Mouse (Mus musculus) bone marrow, adult 2 months (tissue): ENCODE results near the gene Apoa2. TPM values are rescaled to one million over a fixed set of nuclear protein-coding genes. Genes with fewer than 3 reads are reported as not detected.
"Not testable (repeated sequence)": the region's sequence is repeated elsewhere in the genome, so short reads cannot be mapped to it uniquely, and the experiment has no call there.

Experiments
- H3K27ac ChIP-seq: fragments of 200-500 bp; 2 replicates; pipeline ENCODE4 v1.5.1; 2012; ENCODE audit warnings: low read depth, mild to moderate bottlenecking, control low read depth, inconsistent platforms, low read length; ENCODE audit not compliant: control insufficient read depth, poor library complexity, insufficient read depth
- H3K4me1 ChIP-seq: fragments of 200-500 bp; 2 replicates; pipeline ENCODE4 v1.6.1; 2011; ENCODE audit warnings: low read length; ENCODE audit not compliant: control insufficient read depth, insufficient read depth
- H3K4me3 ChIP-seq: fragments of 200-500 bp; replicated peaks from 2 replicates; pipeline ENCODE3; 2011; ENCODE audit warnings: mild to moderate bottlenecking, low read depth, low read length, control low read depth; ENCODE audit not compliant: control insufficient read depth
- CTCF ChIP-seq: fragments of 200-500 bp; IDR thresholded peaks from 2 replicates; pipeline ENCODE4 v1.5.1; 2011; ENCODE audit warnings: low read length, control low read depth; ENCODE audit not compliant: control insufficient read depth, insufficient read depth
- POLR2A ChIP-seq: fragments of 200-500 bp; IDR thresholded peaks from 2 replicates; pipeline ENCODE4 v1.6.1; 2011; ENCODE audit warnings: low read depth, mild to moderate bottlenecking, control low read depth, low read length, borderline replicate concordance; ENCODE audit not compliant: control insufficient read depth
- WGBS: fragments of 180-500 bp; shearing (Covaris S2); methylation state at CpG from one replicate; pipeline ENCODE4 v1.1.7; 2018; 5-methylcytosine and 5-hydroxymethylcytosine counted together
- polyA plus RNA-seq: library from polyadenylated mRNA; stranded (reverse); fragments of >200 nt; gene quantifications from 2 replicates; pipeline ENCODE4 v1.2.4, GENCODE M21; 2011; ENCODE audit warnings: low replicate concordance; ENCODE audit not compliant: missing spikeins, insufficient read depth, insufficient read length

The Apoa2 gene
- polyA plus RNA-seq, 1 experiment: 203 TPM

DNA sequence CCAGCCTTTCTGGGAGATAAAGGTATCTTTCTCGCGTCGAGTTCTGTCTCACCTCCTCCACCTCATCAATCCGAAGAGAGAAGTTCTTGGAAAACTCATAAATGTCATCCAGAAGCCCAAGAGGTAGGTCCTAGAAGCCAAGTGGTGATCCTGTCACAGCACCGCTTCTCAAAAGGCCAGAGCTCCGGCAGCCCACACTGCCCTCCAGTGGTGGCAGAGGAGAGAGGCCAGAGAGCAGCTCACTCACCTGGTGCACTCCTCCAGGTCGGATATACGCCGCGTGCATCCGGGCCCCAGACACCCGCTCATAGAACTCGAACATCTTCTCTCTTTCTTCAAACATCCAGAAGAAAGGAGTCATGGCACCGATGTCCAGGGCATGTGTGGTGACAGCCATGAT lies 13.6 kb downstream of the Apoa2 start:
- no peak overlapping the region for H3K27ac ChIP-seq
- TF ChIP-seq POLR2A: no peak
- TF ChIP-seq CTCF: peak; percentile 92
- H3K4me3 ChIP-seq: no peak overlapping the region
- peaks cover 2% of the 10 kb centered on the region; the same call in 1 of the 2 replicates for H3K4me1 ChIP-seq
- WGBS: 64% methylated on average over 14 of the region's 14 CpGs

DNA sequence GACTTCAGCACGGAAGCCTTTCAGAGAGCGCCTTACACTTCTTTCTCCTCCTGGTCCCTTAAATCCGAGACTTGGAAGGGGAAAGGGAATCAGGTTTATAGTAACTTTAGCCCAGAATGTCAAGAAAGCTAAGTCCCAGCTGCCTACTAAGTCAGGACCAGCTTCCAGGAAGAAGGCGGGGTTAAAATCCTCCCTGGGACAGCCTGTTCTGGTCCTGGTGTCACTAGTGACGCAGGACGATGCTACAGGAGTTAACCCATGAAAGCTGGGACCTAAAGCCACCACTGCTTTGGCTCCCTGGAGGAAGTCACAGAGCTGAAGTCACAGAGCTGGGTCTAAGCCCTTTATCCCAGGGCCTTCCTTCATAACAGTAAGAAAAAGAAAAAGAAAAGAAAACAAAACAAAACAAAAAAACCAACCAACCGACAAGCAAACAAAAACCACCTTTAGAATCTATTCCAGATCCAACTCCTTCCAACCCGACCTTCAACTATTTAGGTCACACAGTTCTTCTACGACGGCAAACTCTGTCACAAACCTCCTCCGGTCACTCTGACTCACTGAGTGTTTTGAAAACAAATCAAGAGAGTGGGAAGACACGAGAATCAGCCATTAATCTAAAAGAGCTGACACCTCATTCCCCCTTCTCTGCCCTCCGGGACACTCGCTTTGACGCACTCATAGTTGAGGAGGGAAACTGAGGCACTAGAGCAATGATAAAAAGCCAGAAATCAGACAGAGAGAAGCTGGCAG lies 15.3 kb downstream of the Apoa2 start:
- Histone ChIP-seq H3K27ac (no peak overlapping the region), H3K4me3 (no peak overlapping the region), H3K4me1 (no peaks in the 10 kb centered on the region; the same call in 1 of the 2 replicates)
- 87% methylated on average over 15 of the region's 15 CpGs for WGBS
- TF ChIP-seq CTCF (no peak), POLR2A (no peak)

DNA sequence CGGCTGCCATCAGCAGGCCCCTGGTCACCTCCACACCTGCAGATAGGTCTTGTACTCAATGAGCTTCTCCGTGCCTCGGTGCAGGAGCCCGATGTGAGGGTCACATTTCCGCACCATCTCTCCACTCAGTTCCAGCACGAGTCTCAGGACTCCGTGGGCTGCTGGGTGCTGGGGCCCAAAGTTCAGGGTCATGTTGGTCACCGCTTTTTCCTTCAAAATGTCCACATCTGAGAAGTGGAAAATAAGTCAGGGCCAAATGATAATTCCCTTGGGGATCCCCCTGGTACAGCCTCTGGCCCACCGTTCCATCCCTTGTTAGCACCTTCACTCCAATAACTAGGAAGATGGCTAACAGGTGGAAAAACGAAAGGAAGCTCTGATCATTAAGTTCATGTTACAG lies 16.1 kb downstream of the Apoa2 start:
- Histone ChIP-seq H3K4me3 (no peak overlapping the region), H3K4me1 (no peaks in the 10 kb centered on the region), H3K27ac (no peak overlapping the region)
- no peak for TF ChIP-seq POLR2A
- no peak for TF ChIP-seq CTCF
- 90% methylated on average over 10 of the region's 10 CpGs for WGBS

- not testable (repeated sequence) for H3K4me3 ChIP-seq, H3K4me1 ChIP-seq, H3K27ac ChIP-seq
- WGBS: 89% methylated on average over 12 of the region's 12 CpGs
Measured at GRCm38 (mm10) chr1:171241952-171242351, 17.1 kb downstream of the Apoa2 start.

DNA sequence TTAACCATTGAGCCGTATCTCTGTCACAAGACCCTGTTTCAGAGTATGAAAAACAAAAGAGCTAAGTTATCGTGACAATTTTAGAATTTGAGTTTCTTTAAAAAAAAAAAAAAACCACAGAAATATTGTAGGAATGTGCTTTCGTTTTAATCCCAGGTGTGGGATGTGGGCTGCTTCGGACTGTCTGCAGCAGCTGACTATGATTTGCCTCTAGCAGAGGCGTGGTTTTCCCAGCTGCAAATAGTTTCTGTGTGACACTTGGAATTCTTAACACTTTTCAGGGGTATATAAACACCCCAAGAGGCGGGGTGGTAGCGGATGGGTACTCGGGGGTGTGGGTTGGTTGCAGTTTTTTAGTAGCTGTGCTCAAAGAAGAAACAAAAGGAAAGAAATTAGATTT lies 20.5 kb downstream of the Apoa2 start:
- TF ChIP-seq CTCF: no peak
- TF ChIP-seq POLR2A: no peak
- Histone ChIP-seq H3K4me3 (no peak overlapping the region), H3K27ac (no peak overlapping the region), H3K4me1 (peaks cover 2% of the 10 kb centered on the region; the same call in 1 of the 2 replicates)
- 90% methylated on average over 8 of the region's 8 CpGs for WGBS

- TF ChIP-seq POLR2A (peak; percentile 84; the same call in 1 of the 2 replicates), CTCF (peak; percentile 86)
- Histone ChIP-seq H3K4me3 (peak overlapping the region; percentile 83), H3K27ac (peak overlapping the region; percentile 48), H3K4me1 (peaks cover 2% of the 10 kb centered on the region; the same call in 1 of the 2 replicates)
- under 1% methylated on average over 41 of the region's 41 CpGs for WGBS
Measured at GRCm38 (mm10) chr1:171246709-171247452, 22.0 kb downstream of the Apoa2 start.

DNA sequence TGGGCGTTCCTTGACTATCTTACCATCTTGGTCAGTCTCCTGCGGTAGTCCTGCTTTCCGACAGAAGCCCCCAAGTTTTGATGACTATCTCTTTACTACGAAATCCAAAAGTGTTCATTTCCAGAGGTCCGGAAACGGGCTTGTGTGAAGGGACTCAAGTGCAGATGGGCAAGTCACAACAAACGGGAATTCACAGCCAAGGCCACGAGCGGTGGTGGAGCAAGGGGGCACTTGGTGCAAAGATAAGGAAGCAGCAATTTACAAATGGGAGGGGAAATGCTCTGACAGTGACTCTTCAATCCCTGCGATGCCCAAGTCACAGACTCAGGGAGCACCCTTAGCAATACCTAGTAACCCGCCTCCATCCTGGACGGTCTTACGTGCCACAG lies 22.6 kb downstream of the Apoa2 start:
- TF ChIP-seq CTCF (no peak), POLR2A (no peak)
- Histone ChIP-seq H3K4me3 (peak overlapping the region; percentile 73), H3K27ac (peak overlapping the region; percentile 48), H3K4me1 (peaks cover 2% of the 10 kb centered on the region; the same call in 1 of the 2 replicates)
- WGBS: 14% methylated on average over 13 of the region's 13 CpGs

DNA sequence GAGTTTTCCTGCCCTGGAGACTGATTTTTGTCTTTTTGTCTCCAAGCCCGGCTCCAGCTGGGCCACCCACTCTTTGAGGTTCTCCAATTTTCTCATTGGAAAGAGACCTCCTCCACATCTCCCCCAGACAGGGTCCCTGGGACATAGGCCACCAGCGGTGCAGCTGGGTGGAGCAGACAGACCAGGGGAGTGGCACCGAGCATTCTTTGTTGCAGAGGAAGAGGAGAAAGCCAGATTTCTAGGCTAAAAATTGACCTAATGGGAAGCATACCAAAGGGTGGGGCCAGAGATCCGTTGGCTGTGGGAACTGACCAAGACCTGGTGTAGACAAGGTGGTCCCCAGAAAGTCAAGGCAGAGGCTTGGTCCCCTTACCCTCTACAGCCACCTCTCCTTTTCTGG lies 23.1 kb downstream of the Apoa2 start:
- no peak overlapping the region for H3K27ac ChIP-seq
- no peak overlapping the region for H3K4me3 ChIP-seq
- peaks cover 2% of the 10 kb centered on the region; the same call in 1 of the 2 replicates for H3K4me1 ChIP-seq
- TF ChIP-seq CTCF: no peak
- no peak for TF ChIP-seq POLR2A
- WGBS: 45% methylated on average over 4 of the region's 4 CpGs
